In the genomic region with DNA sequence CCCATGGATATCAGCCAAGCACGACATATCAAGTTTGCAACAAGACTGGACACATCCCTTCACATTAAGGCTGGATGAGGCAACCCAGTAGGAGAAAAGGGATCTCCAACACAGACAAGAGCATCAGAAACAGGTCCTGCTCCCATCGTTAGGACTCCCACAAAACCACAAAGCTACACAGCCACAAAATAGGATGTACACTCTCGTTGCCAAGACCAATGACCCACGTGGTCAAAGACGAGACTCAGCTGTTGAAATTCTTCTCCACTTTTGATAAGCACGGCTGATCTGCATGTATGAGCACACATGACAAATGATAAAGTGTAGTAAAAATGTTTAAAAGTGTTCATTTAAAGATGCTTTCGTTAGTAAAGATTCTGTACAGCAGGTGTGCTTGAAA, we compare ENCODE assay signal across 20 mouse cellular contexts. TPM values are rescaled to one million over a fixed set of nuclear protein-coding genes. Genes with fewer than 3 reads are reported as not detected.
DNase-seq lines count a peak whose midpoint lies in the region; ATAC-seq and TF ChIP-seq lines count a peak whose summit lies in the region.
"Had no signal": no experiment of that assay in that cellular context is flagged by ENCODE, and none has a peak within 500 bp of the region (broad histone marks: within the 10 kb centered on the region; RNA-seq: fewer than 3 reads in every experiment).

No protein-coding gene starts in this region.

- TF ChIP-seq CTCF in C2C12 (IDR thresholded peaks at IDR 0.05; ENCODE audit: control insufficient read depth, insufficient read depth, insufficient read length), result no peak
- no peak for TF ChIP-seq CTCF in hindbrain, postnatal 0 days (IDR thresholded peaks at IDR 0.05; ENCODE audit: low read depth)

- H3K9ac ChIP-seq in kidney, embryonic 16.5 days (replicated peaks; ENCODE audit: low read length), result no peak overlapping the region
- no peak overlapping the region for H3K9ac ChIP-seq in hindbrain, postnatal 0 days (replicated peaks; ENCODE audit: low read length)
- H3K9ac ChIP-seq: embryonic facial prominence, embryonic 13.5 days; forebrain, embryonic 13.5 days; forebrain, postnatal 0 days; heart, embryonic 13.5 days; hindbrain, embryonic 12.5 days had no signal

- H3K36me3 ChIP-seq in kidney, embryonic 16.5 days (ENCODE audit: insufficient read depth, low read length), result no peaks in the 10 kb centered on the region
- no peaks in the 10 kb centered on the region for H3K36me3 ChIP-seq in C2C12 (ENCODE audit: control insufficient read depth, insufficient read depth)
- no peaks in the 10 kb centered on the region for H3K36me3 ChIP-seq in hindbrain, postnatal 0 days (ENCODE audit: insufficient read depth, low read length)
- H3K36me3 ChIP-seq: embryonic facial prominence, embryonic 13.5 days; hindbrain, embryonic 12.5 days had no signal

- no peak for ATAC-seq in kidney, embryonic 16.5 days (ENCODE audit: low FRiP score, low TSS enrichment)
- ATAC-seq in megakaryocyte progenitor cell, adult 5-6 weeks (replicated peaks; ENCODE audit: poor library complexity), result peak; percentile 63
- no peak for ATAC-seq in hindbrain, postnatal 0 days
- ATAC-seq: forebrain, embryonic 13.5 days; forebrain, postnatal 0 days had no signal

- no peaks in the 10 kb centered on the region for H3K27me3 ChIP-seq in kidney, embryonic 16.5 days (ENCODE audit: insufficient read depth, low read length)
- no peaks in the 10 kb centered on the region for H3K27me3 ChIP-seq in C2C12 (ENCODE audit: control insufficient read depth, insufficient read depth, insufficient read length)
- H3K27me3 ChIP-seq in hindbrain, postnatal 0 days (ENCODE audit: insufficient read depth, low read length), result no peaks in the 10 kb centered on the region
- H3K27me3 ChIP-seq: embryonic facial prominence, embryonic 13.5 days; forebrain, embryonic 13.5 days; hindbrain, embryonic 12.5 days had no signal

- no peaks in the 10 kb centered on the region for H3K79me3 ChIP-seq in C2C12 (ENCODE audit: low read depth)

- H3K27ac ChIP-seq in kidney, embryonic 16.5 days (ENCODE audit: low read length), result no peak overlapping the region
- no peak overlapping the region for H3K27ac ChIP-seq in hindbrain, postnatal 0 days
- H3K27ac ChIP-seq: embryonic facial prominence, embryonic 13.5 days; forebrain, embryonic 13.5 days; heart, embryonic 13.5 days; hindbrain, embryonic 12.5 days had no signal

- no peaks in the 10 kb centered on the region for H3K79me2 ChIP-seq in C2C12 (ENCODE audit: control insufficient read depth, insufficient read depth)

- DNase-seq in kidney, postnatal 14 days, result peak; percentile 30
- DNase-seq in 416B (ENCODE audit: low read depth), result peak; percentile 9
- DNase-seq in spleen, postnatal 4 days (ENCODE audit: low spot score in 2 of 2), result no peak
- no peak for DNase-seq in hindbrain, postnatal 0 days (ENCODE audit: low spot score)
- DNase-seq: adrenal gland, postnatal 14 days; B cell, adult 2 months; cerebellum, adult 11-12 months; cerebellum, adult 9-10 months; cerebellum, postnatal 25 days; forebrain, postnatal 0 days; gastrocnemius, postnatal 14 days; heart, postnatal 4 days had no signal

- H3K4me3 ChIP-seq in kidney, embryonic 16.5 days (ENCODE audit: low read length), result no peak overlapping the region
- no peak overlapping the region for H3K4me3 ChIP-seq in C2C12 (ENCODE audit: insufficient read depth, poor library complexity, severe bottlenecking)
- no peak overlapping the region for H3K4me3 ChIP-seq in hindbrain, postnatal 0 days (ENCODE audit: low read length)
- H3K4me3 ChIP-seq: embryonic facial prominence, embryonic 13.5 days; forebrain, embryonic 13.5 days; heart, embryonic 13.5 days; hindbrain, embryonic 12.5 days had no signal

- no peak overlapping the region for H3K4me2 ChIP-seq in kidney, embryonic 16.5 days (replicated peaks; ENCODE audit: low read depth, low read length)
- H3K4me2 ChIP-seq in hindbrain, postnatal 0 days (ENCODE audit: low read depth, low read length), result no peak overlapping the region
- H3K4me2 ChIP-seq: embryonic facial prominence, embryonic 13.5 days; forebrain, embryonic 13.5 days; heart, embryonic 13.5 days; hindbrain, embryonic 12.5 days had no signal

- H3K9me3 ChIP-seq in kidney, embryonic 16.5 days (ENCODE audit: low read length), result no peaks in the 10 kb centered on the region
- H3K9me3 ChIP-seq in hindbrain, postnatal 0 days (ENCODE audit: low read length), result no peaks in the 10 kb centered on the region
- H3K9me3 ChIP-seq: embryonic facial prominence, embryonic 13.5 days; forebrain, embryonic 13.5 days; heart, embryonic 13.5 days; hindbrain, embryonic 12.5 days had no signal

- no peak overlapping the region for H3ac ChIP-seq in C2C12 (ENCODE audit: control insufficient read depth, insufficient read length, low read depth)

- H3K4me1 ChIP-seq in kidney, embryonic 16.5 days (ENCODE audit: insufficient read depth, low read length), result no peaks in the 10 kb centered on the region; the same call in 1 of the 2 replicates
- H3K4me1 ChIP-seq in hindbrain, postnatal 0 days (ENCODE audit: insufficient read depth, low read length), result no peaks in the 10 kb centered on the region
- H3K4me1 ChIP-seq: embryonic facial prominence, embryonic 13.5 days; forebrain, embryonic 13.5 days; hindbrain, embryonic 12.5 days had no signal

- WGBS in kidney, embryonic 16.5 days, result 51% methylated on average over 7 of the region's 7 CpGs
- 80% methylated on average over 7 of the region's 7 CpGs for WGBS in hindbrain, postnatal 0 days

TF ChIP-seq in C2C12, 6 proteins besides CTCF, POLR2A, EP300 and RAD21:
- no peak for TF ChIP-seq FOSL1 (IDR thresholded peaks at IDR 0.05; ENCODE audit: insufficient read depth, low read length, poor library complexity, severe bottlenecking)
- TF ChIP-seq USF1 (IDR thresholded peaks at IDR 0.05; ENCODE audit: low read depth), result peak; percentile 55
TF ChIP-seq in C2C12: peak in this region for 1.

RNA-seq across cellular contexts. Expression of a gene that starts 16.0 kb away (rescaled TPM):
- polyA plus RNA-seq in kidney, embryonic 16.5 days (2015; fragmentation: Nextera tagmentation; extraction: Ambion mirVana), result 2.1 TPM in 2 replicates
- polyA plus RNA-seq in C2C12 (2012; fragmentation: generic; extraction: Trizol), result not detected
- total RNA-seq in megakaryocyte progenitor cell, adult 5-6 weeks (2015), result not detected in 2 replicates
- 0.30 TPM in 1 of 2 replicates, not detected in the other for total RNA-seq in megakaryocyte progenitor cell, adult 5-6 weeks (2017)
- total RNA-seq in hindbrain, postnatal 0 days (2014; rRNA removed), result 0.93 and 0.94 TPM in 2 replicates
- 1.00 and 1.3 TPM in 2 replicates for polyA plus RNA-seq in hindbrain, postnatal 0 days (2015; fragmentation: Nextera tagmentation; extraction: Ambion mirVana)
- total RNA-seq: MEL had no signal

Comparison
In these comparisons a context has a peak if more than half of its experiments do, and no peak if none do; other contexts are left out.
1. DNase-seq: peak in kidney, postnatal 14 days (single experiment) and 416B (single experiment); none in spleen, postnatal 4 days (0 of 2) and hindbrain, postnatal 0 days (single experiment).